Mouse (Mus musculus) forebrain, embryonic 16.5 days (tissue): ENCODE results near the gene Nme2. TPM values are rescaled to one million over a fixed set of nuclear protein-coding genes. Genes with fewer than 3 reads are reported as not detected.

Experiments
- ATAC-seq: fragments of 200-750 bp; cut with Nextera tagmentation; 2 replicates; pipeline ENCODE4 v1.8.0; 2017; ENCODE audit warnings: mild to moderate bottlenecking, moderate library complexity
- H3K27ac ChIP-seq: fragments of 300-500 bp; sonication (generic); 2 replicates; pipeline ENCODE4 v1.5.1; 2014; ENCODE audit warnings: low read length, control low read depth
- H3K27me3 ChIP-seq: fragments of 300-500 bp; sonication (generic); replicated peaks from 2 replicates; pipeline ENCODE4 v1.6.1; 2014; ENCODE audit warnings: low read length; ENCODE audit not compliant: control insufficient read depth, insufficient read depth
- H3K36me3 ChIP-seq: fragments of 300-500 bp; sonication (generic); 2 replicates; pipeline ENCODE4 v1.6.1; 2014; ENCODE audit not compliant: control insufficient read depth, insufficient read depth
- H3K4me1 ChIP-seq: fragments of 300-500 bp; sonication (generic); replicated peaks from 2 replicates; pipeline ENCODE4 v1.6.1; 2014; ENCODE audit warnings: low read length; ENCODE audit not compliant: control insufficient read depth, insufficient read depth
- H3K4me2 ChIP-seq: fragments of 300-500 bp; sonication (generic); 2 replicates; pipeline ENCODE4 v1.6.1; 2014; ENCODE audit warnings: mild to moderate bottlenecking, low read length, control low read depth
- H3K4me3 ChIP-seq: fragments of 300-500 bp; sonication (generic); replicated peaks from 2 replicates; pipeline ENCODE4 v1.5.1; 2014; ENCODE audit warnings: mild to moderate bottlenecking, low read length, control low read depth
- H3K9ac ChIP-seq: fragments of 300-500 bp; sonication (generic); replicated peaks from 2 replicates; pipeline ENCODE4 v1.6.1; 2014; ENCODE audit warnings: low read depth, low read length, control low read depth
- H3K9me3 ChIP-seq: fragments of 300-500 bp; sonication (generic); 2 replicates; pipeline ENCODE4 v1.6.1; 2016; ENCODE audit warnings: low read length; ENCODE audit not compliant: control insufficient read depth
- WGBS: fragments of 180-500 bp; shearing (Covaris S2); extraction: QIAGEN DNeasy Blood & Tissue Kit; methylation state at CpG from one replicate; pipeline ENCODE4 v1.1.7; 2014; 5-methylcytosine and 5-hydroxymethylcytosine counted together
- polyA plus RNA-seq: library from polyadenylated mRNA; unstranded; fragments of >200 nt; fragmentation: Nextera tagmentation; extraction: Ambion mirVana; gene quantifications from 2 replicates; pipeline ENCODE4 v1.2.1, GENCODE M21; 2015

Nme2 gene
- polyA plus RNA-seq, 1 experiment from 2014 or later: 86.5 TPM

DNA sequence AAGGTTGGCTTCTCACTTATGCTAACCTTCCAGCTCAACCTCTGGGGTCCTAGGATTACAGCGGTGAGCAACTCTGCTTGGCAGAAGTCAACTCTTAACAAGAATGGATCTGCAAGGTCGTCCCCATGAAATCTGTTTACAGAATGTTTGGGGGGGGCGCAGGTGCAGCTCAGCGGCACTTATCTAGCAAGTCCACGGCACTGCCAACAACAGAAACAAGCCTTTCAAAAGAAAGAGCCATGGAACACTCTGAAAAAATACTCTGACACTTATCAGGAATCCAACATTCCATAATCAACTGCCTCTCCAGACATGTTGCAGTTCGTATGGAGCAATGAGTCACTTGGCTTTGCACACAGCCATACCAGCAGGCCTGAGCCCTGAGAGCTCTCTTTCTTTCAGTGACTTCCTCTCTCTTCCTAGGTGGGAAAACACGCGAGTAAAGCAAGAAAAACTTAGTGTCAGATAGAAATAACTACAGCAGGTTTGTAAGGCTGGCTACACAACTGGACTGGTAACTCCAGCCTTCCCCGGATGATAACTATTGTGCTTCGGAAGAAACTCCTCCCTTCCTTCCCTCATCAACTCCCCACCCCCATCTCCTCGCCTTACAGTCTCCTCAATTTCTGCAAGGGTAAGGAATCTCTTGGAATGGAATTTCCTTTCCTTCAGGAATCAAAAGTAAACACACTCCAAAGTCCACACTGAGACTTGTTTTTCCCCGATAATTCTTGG, 32.4 kb upstream of the Nme2 start:
- no peak overlapping the region for H3K9ac ChIP-seq
- WGBS: 70% methylated on average over 12 of the region's 12 CpGs

DNA sequence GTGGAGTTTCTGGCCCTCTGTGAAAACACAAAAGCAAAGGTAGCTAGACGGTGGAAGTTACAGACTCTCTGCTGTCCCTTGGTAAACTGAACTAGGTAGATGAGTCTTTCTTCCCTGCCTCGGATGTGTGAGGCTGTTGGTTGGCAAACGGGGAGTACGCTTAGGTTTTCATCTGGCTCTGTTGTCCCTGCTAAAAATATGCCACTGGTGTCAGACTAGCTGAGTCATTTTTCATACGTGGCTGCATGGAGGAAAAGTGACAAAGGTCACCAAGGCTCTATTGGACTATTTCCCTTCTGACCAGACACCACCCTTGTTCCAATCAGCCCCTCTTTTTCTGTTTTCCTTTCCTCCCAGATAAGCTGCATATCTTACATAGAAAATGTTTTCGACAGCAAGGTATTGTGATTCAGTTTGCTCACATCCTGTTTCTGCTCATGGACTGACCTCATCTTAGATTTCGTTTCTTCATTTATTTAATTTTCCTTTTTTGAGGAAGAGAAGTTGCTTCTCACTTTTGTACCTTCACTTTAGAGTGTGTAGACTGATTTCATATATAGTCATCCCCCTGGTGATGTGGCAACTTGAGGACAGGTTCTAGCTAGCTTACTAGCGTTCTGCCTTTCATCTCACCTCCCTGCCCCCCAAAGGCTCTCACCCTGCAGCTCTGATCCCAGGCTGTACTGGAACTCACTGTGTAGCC, 31.7 kb upstream of the Nme2 start:
- no peak overlapping the region for H3K4me3 ChIP-seq
- no peak overlapping the region for H3K4me2 ChIP-seq
- ATAC-seq: no peak
- 0 out of 2 replicates have a peak, but pooled peaks cover 5% of the 10 kb centered on the region for H3K27me3 ChIP-seq
- WGBS: 73% methylated on average over 8 of the region's 8 CpGs
- no peaks in the 10 kb centered on the region for H3K36me3 ChIP-seq
- H3K9me3 ChIP-seq: no peaks in the 10 kb centered on the region
- H3K27ac ChIP-seq: no peak overlapping the region
- H3K4me1 ChIP-seq: no peaks in the 10 kb centered on the region
- no peak overlapping the region for H3K9ac ChIP-seq

More for the DNA sequence above, 32.4 kb upstream of the Nme2 start:
- no peak for ATAC-seq
- Histone ChIP-seq H3K27me3 (0 out of 2 replicates have a peak, but pooled peaks cover 5% of the 10 kb centered on the region), H3K9me3 (no peaks in the 10 kb centered on the region), H3K27ac (no peak overlapping the region), H3K36me3 (no peaks in the 10 kb centered on the region), H3K4me3 (no peak overlapping the region), H3K4me1 (no peaks in the 10 kb centered on the region), H3K4me2 (no peak overlapping the region)

- no peak overlapping the region for H3K9ac ChIP-seq
- H3K9me3 ChIP-seq: no peaks in the 10 kb centered on the region
- no peak for ATAC-seq
- 87% methylated on average over 4 of the region's 4 CpGs for WGBS
- 0 out of 2 replicates have a peak, but pooled peaks cover 5% of the 10 kb centered on the region for H3K27me3 ChIP-seq
- no peaks in the 10 kb centered on the region for H3K4me1 ChIP-seq
- H3K36me3 ChIP-seq: no peaks in the 10 kb centered on the region
- H3K4me3 ChIP-seq: no peak overlapping the region
- no peak overlapping the region for H3K27ac ChIP-seq
- no peak overlapping the region for H3K4me2 ChIP-seq
Measured at GRCm38 (mm10) chr11:93987026-93987425, 31.0 kb upstream of the Nme2 start.

DNA sequence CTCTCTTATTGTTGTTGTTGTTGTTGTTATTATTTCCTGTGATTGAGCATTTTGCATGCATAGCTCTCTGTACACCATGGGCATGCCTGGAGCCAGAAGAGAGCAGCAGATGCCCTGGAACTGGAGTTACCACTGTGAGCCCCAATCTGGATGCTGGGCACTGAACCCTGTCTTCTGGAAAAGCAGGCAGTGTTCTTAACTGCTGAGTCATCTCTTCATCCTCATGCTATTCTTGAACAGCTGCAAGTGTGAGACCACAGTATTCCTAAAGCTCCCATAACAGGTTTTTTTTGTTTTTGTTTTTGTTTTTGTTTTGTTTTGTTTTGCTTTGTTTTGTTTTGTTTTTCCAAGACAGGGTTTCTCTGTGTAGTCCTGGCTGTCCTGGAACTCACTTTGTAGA, 30.2 kb upstream of the Nme2 start:
- H3K9me3 ChIP-seq: no peaks in the 10 kb centered on the region
- no peaks in the 10 kb centered on the region for H3K27me3 ChIP-seq
- ATAC-seq: no peak
- H3K4me1 ChIP-seq: no peaks in the 10 kb centered on the region
- H3K36me3 ChIP-seq: no peaks in the 10 kb centered on the region
- H3K27ac ChIP-seq: no peak overlapping the region
- H3K4me2 ChIP-seq: no peak overlapping the region
- no peak overlapping the region for H3K9ac ChIP-seq
- H3K4me3 ChIP-seq: no peak overlapping the region

DNA sequence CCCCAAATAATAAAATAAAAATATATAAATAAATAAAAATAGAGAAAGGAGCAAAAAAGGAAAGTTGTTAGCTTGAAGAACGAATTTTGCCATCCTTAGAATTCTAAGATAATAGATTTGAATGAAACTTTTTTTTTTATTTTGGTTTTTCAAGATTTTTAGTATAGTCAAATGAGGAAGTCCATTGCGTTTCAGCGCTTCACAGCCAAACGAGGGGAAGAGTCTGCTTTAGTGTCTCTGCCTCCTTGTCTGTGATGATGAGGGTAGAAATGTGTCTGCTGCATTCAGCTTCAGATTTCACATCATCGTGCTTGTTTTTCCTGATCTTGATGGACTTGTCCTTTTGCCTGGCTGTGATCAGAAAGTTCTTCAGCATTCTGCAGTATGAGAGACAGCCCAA, 29.2 kb upstream of the Nme2 start:
- 86% methylated on average over 5 of the region's 5 CpGs for WGBS
- Histone ChIP-seq H3K27me3 (no peaks in the 10 kb centered on the region), H3K4me1 (no peaks in the 10 kb centered on the region), H3K27ac (no peak overlapping the region), H3K4me3 (no peak overlapping the region), H3K36me3 (no peaks in the 10 kb centered on the region), H3K9me3 (no peaks in the 10 kb centered on the region), H3K9ac (no peak overlapping the region), H3K4me2 (no peak overlapping the region)
- no peak for ATAC-seq

DNA sequence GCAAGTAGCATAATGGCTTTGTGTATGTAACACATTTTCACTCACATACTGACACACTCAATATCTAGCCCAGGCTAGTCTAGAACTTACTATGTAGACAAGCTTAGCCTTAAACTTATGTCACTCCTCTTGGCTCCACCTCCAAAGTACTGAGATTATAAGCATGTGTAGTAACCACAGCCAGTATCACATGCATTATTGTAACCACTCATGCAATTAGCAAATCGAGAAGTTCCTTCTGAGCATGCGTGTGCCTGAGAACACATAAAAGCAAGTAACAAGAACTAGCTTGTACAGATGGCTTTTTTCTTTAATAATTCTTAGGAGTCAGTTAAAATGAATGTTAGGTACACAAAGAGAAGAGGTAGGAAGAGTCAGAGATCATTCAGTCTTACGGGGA, 28.6 kb upstream of the Nme2 start:
- no peak overlapping the region for H3K4me2 ChIP-seq
- H3K4me1 ChIP-seq: no peaks in the 10 kb centered on the region
- no peak overlapping the region for H3K4me3 ChIP-seq
- no peak overlapping the region for H3K27ac ChIP-seq
- no peaks in the 10 kb centered on the region for H3K27me3 ChIP-seq
- no peaks in the 10 kb centered on the region for H3K9me3 ChIP-seq
- H3K36me3 ChIP-seq: no peaks in the 10 kb centered on the region
- H3K9ac ChIP-seq: no peak overlapping the region
- WGBS: 100% methylated on average over 3 of the region's 3 CpGs
- ATAC-seq: no peak

- no peak overlapping the region for H3K4me2 ChIP-seq
- 58% methylated on average over 6 of the region's 6 CpGs for WGBS
- no peaks in the 10 kb centered on the region for H3K36me3 ChIP-seq
- no peak for ATAC-seq
- no peak overlapping the region for H3K9ac ChIP-seq
- no peak overlapping the region for H3K4me3 ChIP-seq
- H3K4me1 ChIP-seq: no peaks in the 10 kb centered on the region
- no peaks in the 10 kb centered on the region for H3K9me3 ChIP-seq
- H3K27ac ChIP-seq: no peak overlapping the region
- H3K27me3 ChIP-seq: no peaks in the 10 kb centered on the region
Measured at GRCm38 (mm10) chr11:93979502-93980049, 23.5 kb upstream of the Nme2 start.

- no peak for ATAC-seq
- H3K9ac ChIP-seq: no peak overlapping the region
- 82% methylated on average over 5 of the region's 5 CpGs for WGBS
- no peak overlapping the region for H3K4me3 ChIP-seq
- H3K27me3 ChIP-seq: no peaks in the 10 kb centered on the region
- H3K27ac ChIP-seq: no peak overlapping the region
- no peaks in the 10 kb centered on the region for H3K36me3 ChIP-seq
- no peaks in the 10 kb centered on the region for H3K9me3 ChIP-seq
- no peak overlapping the region for H3K4me2 ChIP-seq
- peaks cover 5% of the 10 kb centered on the region; the same call in 1 of the 2 replicates for H3K4me1 ChIP-seq
Measured at GRCm38 (mm10) chr11:93972951-93973350, 16.9 kb upstream of the Nme2 start.

GRCm38 (mm10) chr11:93969799-93970198, 13.7 kb upstream of the Nme2 start:
- Histone ChIP-seq H3K4me3 (no peak overlapping the region), H3K27ac (no peak overlapping the region), H3K4me1 (peaks cover 13% of the 10 kb centered on the region), H3K4me2 (no peak overlapping the region), H3K27me3 (no peaks in the 10 kb centered on the region), H3K36me3 (peaks cover 11% of the 10 kb centered on the region), H3K9ac (no peak overlapping the region), H3K9me3 (no peaks in the 10 kb centered on the region)
- no peak for ATAC-seq
- 74% methylated on average over 1 of the region's 1 CpGs for WGBS
